Mouse (Mus musculus): ENCODE results near the gene Ccdc63. TPM values are rescaled to one million over a fixed set of nuclear protein-coding genes. Genes with fewer than 3 reads are reported as not detected.

Ccdc63 gene
- polyA plus RNA-seq, 1 experiment from 2014 or later: 0.33 TPM

DNA sequence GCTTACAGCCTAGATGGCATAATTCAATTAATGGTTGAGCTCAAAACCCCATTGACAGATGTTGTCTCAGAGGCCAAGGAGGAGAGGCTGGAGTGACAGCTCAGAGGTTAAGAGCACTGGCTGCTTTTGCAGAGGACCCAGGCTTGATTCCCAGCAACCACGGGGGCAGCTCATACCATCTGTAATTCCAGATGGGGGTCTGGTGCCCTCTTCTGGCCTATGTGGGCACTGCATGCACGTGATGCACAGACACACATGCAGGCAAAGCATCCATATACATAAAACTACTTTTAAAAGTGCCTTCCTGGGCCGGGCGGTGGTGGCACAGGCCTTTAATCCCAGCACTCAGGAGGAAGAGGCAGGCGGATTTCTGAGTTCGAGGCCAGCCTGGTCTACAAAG lies 24.4 kb downstream of the Ccdc63 start:
- Histone ChIP-seq H3K4me2 (no peak overlapping the region), H3K4me1 (ENCODE audit: insufficient read depth) (no peaks in the 10 kb centered on the region), H3K9me3 (ENCODE audit: low read depth, low read length) (no peaks in the 10 kb centered on the region), H3K36me3 (ENCODE audit: insufficient read depth) (no peaks in the 10 kb centered on the region), H3K27ac (ENCODE audit: low read depth) (no peak overlapping the region), H3K9ac (no peak overlapping the region), H3K27me3 (ENCODE audit: insufficient read depth, low read length) (no peaks in the 10 kb centered on the region), H3K4me3 (ENCODE audit: low read depth, low read length) (no peak overlapping the region)
- DNase-seq (no peak), ATAC-seq (ENCODE audit: insufficient read depth) (no peak)
- peak; percentile 54 for TF ChIP-seq CTCF (IDR thresholded peaks at IDR 0.05; ENCODE audit: low read depth)
- 88% methylated on average over 6 of the region's 6 CpGs for WGBS

DNA sequence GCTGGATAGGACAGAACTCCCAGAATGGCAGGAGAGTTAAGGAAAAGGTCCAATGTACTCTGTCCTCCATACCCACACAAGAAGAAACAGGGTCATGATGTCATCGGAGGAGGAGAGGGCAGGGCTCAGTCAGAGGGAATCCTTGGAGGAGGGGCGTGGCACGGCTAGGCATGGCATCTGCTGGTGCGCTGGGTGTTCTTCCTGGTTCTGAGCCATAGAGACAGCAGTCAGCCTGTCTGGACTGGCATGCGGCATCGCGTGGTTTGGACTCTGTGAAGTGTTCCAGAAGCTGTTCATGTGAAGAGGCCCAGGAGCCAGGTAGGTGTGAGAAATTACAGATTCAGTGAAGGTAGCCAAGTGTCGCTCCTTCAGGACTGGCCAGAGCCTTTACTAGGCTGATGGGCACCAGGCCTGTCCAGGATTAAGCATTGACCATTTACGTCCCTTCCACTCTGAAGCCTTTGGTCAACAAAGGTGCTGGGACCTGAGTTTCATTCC lies 25.3 kb downstream of the Ccdc63 start:
- TF ChIP-seq CTCF (IDR thresholded peaks at IDR 0.05; ENCODE audit: low read depth): no peak
- Histone ChIP-seq H3K9ac (no peak overlapping the region), H3K4me2 (no peak overlapping the region), H3K4me1 (ENCODE audit: insufficient read depth) (no peaks in the 10 kb centered on the region), H3K4me3 (ENCODE audit: low read depth, low read length) (no peak overlapping the region), H3K9me3 (ENCODE audit: low read depth, low read length) (no peaks in the 10 kb centered on the region), H3K36me3 (ENCODE audit: insufficient read depth) (no peaks in the 10 kb centered on the region), H3K27ac (ENCODE audit: low read depth) (no peak overlapping the region), H3K27me3 (ENCODE audit: insufficient read depth, low read length) (no peaks in the 10 kb centered on the region)
- ATAC-seq (ENCODE audit: insufficient read depth) (no peak), DNase-seq (no peak)
- 95% methylated on average over 9 of the region's 9 CpGs for WGBS

- DNase-seq (peak; percentile 73), ATAC-seq (ENCODE audit: insufficient read depth) (peak; percentile 47; the same call in 1 of the 2 replicates)
- Histone ChIP-seq H3K27me3 (ENCODE audit: insufficient read depth, low read length) (no peaks in the 10 kb centered on the region), H3K36me3 (ENCODE audit: insufficient read depth) (no peaks in the 10 kb centered on the region), H3K4me2 (no peak overlapping the region), H3K9me3 (ENCODE audit: low read depth, low read length) (no peaks in the 10 kb centered on the region), H3K27ac (ENCODE audit: low read depth) (no peak overlapping the region), H3K4me1 (ENCODE audit: insufficient read depth) (no peaks in the 10 kb centered on the region), H3K4me3 (ENCODE audit: low read depth, low read length) (no peak overlapping the region), H3K9ac (no peak overlapping the region)
- peak; percentile 96 for TF ChIP-seq CTCF (IDR thresholded peaks at IDR 0.05; ENCODE audit: low read depth)
- WGBS: 0% methylated on average over 2 of the region's 2 CpGs
Observed at GRCm38 (mm10) chr5:122114176-122114575, 26.4 kb downstream of the Ccdc63 start.

DNA sequence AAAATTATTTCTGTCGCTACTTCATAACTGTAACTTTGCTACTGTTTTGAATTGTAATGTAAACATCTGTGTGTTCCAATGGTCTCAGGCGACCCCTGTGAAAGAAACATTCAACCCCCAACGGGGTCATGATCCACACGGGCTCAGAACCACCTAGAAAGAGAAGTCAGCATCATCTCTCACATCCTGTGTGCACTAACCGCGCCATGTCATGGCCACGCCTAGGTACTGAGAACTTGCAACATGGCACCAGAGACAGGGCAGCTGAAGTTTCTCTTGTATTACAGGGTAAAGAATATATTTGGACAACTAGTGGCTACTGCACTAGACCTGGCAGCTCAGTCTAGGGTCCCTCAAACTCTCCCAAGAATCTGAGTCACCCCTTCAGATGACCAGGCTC lies 27.2 kb downstream of the Ccdc63 start:
- Histone ChIP-seq H3K9ac (no peak overlapping the region), H3K36me3 (ENCODE audit: insufficient read depth) (no peaks in the 10 kb centered on the region), H3K9me3 (ENCODE audit: low read depth, low read length) (no peaks in the 10 kb centered on the region), H3K27me3 (ENCODE audit: insufficient read depth, low read length) (no peaks in the 10 kb centered on the region), H3K4me2 (no peak overlapping the region), H3K4me3 (ENCODE audit: low read depth, low read length) (no peak overlapping the region), H3K4me1 (ENCODE audit: insufficient read depth) (no peaks in the 10 kb centered on the region), H3K27ac (ENCODE audit: low read depth) (no peak overlapping the region)
- WGBS: 61% methylated on average over 7 of the region's 7 CpGs
- DNase-seq (no peak), ATAC-seq (ENCODE audit: insufficient read depth) (no peak)
- TF ChIP-seq CTCF (IDR thresholded peaks at IDR 0.05; ENCODE audit: low read depth): no peak

DNA sequence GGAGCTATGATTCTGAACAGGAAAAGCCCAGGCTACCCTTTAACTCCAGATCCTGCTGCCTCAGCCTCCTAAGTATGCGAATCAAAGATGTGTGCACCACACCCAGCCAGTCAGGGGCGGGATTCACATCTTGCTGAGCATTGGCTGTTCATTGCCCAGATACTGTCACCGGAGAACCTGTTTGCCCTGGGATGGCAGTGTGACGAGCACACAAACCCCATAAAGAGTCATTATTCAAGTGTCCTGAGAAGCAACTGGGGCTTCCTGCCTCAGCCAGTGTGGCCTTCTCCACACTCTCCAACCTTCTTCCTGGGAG lies 28.7 kb downstream of the Ccdc63 start:
- WGBS: 48% methylated on average over 4 of the region's 4 CpGs

DNA sequence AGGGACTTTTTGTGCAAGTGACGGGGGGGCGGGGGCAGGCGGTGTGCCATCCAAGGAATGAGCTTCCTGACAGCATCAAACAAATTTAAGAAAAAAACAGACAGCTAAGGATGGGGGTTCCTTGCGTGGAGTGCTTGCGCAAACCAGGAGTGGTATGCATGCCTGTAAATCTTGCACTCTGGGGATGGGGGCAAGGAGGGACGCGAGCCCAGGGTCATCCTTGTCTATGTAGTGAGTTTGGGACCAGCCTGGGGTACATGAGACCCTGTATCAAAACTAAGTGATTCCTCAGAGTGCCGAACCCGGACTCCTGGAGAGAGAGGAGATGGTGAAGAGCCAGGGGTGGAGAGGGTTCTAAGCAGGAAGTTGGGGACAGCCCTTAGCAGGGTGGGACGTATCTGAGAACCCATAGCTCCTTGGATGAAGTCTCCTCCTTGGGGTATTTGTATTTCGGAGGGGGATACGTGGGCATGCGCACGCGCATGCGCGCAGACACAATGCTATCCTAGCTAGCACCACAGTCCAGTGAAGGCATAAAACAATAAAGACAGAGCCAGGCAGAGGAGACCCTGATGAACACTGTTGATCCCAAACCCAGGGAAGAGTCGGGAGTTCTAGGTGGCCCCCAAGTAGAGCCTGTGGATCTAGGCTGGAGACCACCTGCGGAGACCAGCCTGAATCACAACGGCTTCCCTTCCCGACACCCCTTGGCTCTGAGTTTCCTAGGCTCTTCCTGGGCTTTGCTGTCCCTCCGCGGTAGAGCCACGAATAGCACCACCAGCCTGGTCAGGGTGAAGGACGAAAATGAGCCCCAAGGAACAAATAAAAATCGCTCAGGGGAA lies 29.3 kb downstream of the Ccdc63 start:
- ATAC-seq (ENCODE audit: insufficient read depth) (no peak), DNase-seq (peak; percentile 17)
- WGBS: 63% methylated on average over 26 of the region's 26 CpGs
- no peak overlapping the region for H3K9ac ChIP-seq
- peak; percentile 16; the same call in 1 of the 2 replicates for TF ChIP-seq CTCF (IDR thresholded peaks at IDR 0.05; ENCODE audit: low read depth)
- H3K27me3 ChIP-seq (ENCODE audit: insufficient read depth, low read length): no peaks in the 10 kb centered on the region
- no peaks in the 10 kb centered on the region for H3K36me3 ChIP-seq (ENCODE audit: insufficient read depth)
- no peak overlapping the region for H3K4me3 ChIP-seq (ENCODE audit: low read depth, low read length)
- H3K4me2 ChIP-seq: no peak overlapping the region; the same call in 1 of the 2 replicates
- no peaks in the 10 kb centered on the region for H3K9me3 ChIP-seq (ENCODE audit: low read depth, low read length)
- no peak overlapping the region for H3K27ac ChIP-seq (ENCODE audit: low read depth)
- H3K4me1 ChIP-seq (ENCODE audit: insufficient read depth): no peaks in the 10 kb centered on the region

More for the DNA sequence above, 28.7 kb downstream of the Ccdc63 start:
- Histone ChIP-seq H3K4me1 (ENCODE audit: insufficient read depth) (no peaks in the 10 kb centered on the region), H3K4me3 (ENCODE audit: low read depth, low read length) (no peak overlapping the region), H3K4me2 (no peak overlapping the region), H3K9ac (no peak overlapping the region), H3K27me3 (ENCODE audit: insufficient read depth, low read length) (no peaks in the 10 kb centered on the region), H3K9me3 (ENCODE audit: low read depth, low read length) (no peaks in the 10 kb centered on the region), H3K36me3 (ENCODE audit: insufficient read depth) (no peaks in the 10 kb centered on the region), H3K27ac (ENCODE audit: low read depth) (no peak overlapping the region)
- DNase-seq: no peak
- TF ChIP-seq CTCF (IDR thresholded peaks at IDR 0.05; ENCODE audit: low read depth): no peak
- no peak for ATAC-seq (ENCODE audit: insufficient read depth)

DNA sequence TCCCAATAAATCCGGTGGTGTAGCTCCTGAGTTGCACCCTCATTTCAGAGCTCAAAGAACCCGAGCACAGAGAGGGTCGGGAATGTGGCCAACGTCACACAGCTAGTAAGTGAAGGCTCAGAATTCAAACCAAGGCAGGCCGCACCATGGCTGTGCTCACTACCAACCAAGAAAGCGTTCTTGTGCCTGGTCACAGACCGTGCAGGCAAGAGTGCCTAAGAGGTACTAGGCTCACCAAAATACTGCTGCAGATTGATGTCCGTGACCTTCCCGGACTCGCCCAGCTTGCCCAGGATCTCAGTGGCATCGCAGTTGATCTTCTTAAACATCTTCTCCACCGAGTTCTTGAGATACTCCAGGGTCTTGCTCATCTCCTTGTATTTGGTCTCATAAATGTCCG lies 30.0 kb downstream of the Ccdc63 start:
- no peak overlapping the region for H3K4me3 ChIP-seq (ENCODE audit: low read depth, low read length)
- no peak overlapping the region for H3K27ac ChIP-seq (ENCODE audit: low read depth)
- no peak overlapping the region for H3K4me2 ChIP-seq
- no peak for DNase-seq
- ATAC-seq (ENCODE audit: insufficient read depth): no peak
- H3K36me3 ChIP-seq (ENCODE audit: insufficient read depth): no peaks in the 10 kb centered on the region
- 92% methylated on average over 13 of the region's 13 CpGs for WGBS
- no peak overlapping the region for H3K9ac ChIP-seq
- H3K4me1 ChIP-seq (ENCODE audit: insufficient read depth): no peaks in the 10 kb centered on the region
- no peaks in the 10 kb centered on the region for H3K27me3 ChIP-seq (ENCODE audit: insufficient read depth, low read length)
- no peak for TF ChIP-seq CTCF (IDR thresholded peaks at IDR 0.05; ENCODE audit: low read depth)
- no peaks in the 10 kb centered on the region for H3K9me3 ChIP-seq (ENCODE audit: low read depth, low read length)
